Mouse (Mus musculus) neural tube, embryonic 11.5 days (tissue): ENCODE measurements around the gene Serpinb1c. TPM values are rescaled to one million over a fixed set of nuclear protein-coding genes. Genes with fewer than 3 reads are reported as not detected.

Experiments
- ATAC-seq: fragments of 200-750 bp; cut with Nextera tagmentation; 2 replicates; pipeline ENCODE4 v1.8.0; 2017; ENCODE audit warnings: moderate number of reproducible peaks, mild to moderate bottlenecking, moderate TSS enrichment, moderate library complexity; ENCODE audit not compliant: insufficient read depth, low FRiP score, low TSS enrichment
- DNase-seq: peaks from one replicate; pipeline ENCODE4 v3.0.0-alpha.2; 2015; ENCODE audit warnings: low spot score
- H3K27ac ChIP-seq: fragments of 300-500 bp; sonication (generic); 2 replicates; pipeline ENCODE4 v1.5.1; 2014; ENCODE audit warnings: low read depth, mild to moderate bottlenecking, low read length
- H3K27me3 ChIP-seq: fragments of 300-500 bp; sonication (generic); 2 replicates; pipeline ENCODE4 v1.6.1; 2014; ENCODE audit warnings: mild to moderate bottlenecking, low read length, mixed read lengths; ENCODE audit not compliant: control insufficient read depth, insufficient read depth
- H3K36me3 ChIP-seq: fragments of 300-500 bp; sonication (generic); 2 replicates; pipeline ENCODE4 v1.6.1; 2014; ENCODE audit warnings: mild to moderate bottlenecking, low read length, moderate library complexity, mixed read lengths; ENCODE audit not compliant: control insufficient read depth, insufficient read depth
- H3K4me1 ChIP-seq: fragments of 300-500 bp; sonication (generic); 2 replicates; pipeline ENCODE4 v1.6.1; 2014; ENCODE audit warnings: low read length, mixed read lengths; ENCODE audit not compliant: control insufficient read depth, insufficient read depth
- H3K4me2 ChIP-seq: fragments of 300-500 bp; sonication (generic); 2 replicates; pipeline ENCODE4 v1.6.1; 2014; ENCODE audit warnings: low read depth, mild to moderate bottlenecking, moderate library complexity
- H3K4me3 ChIP-seq: fragments of 300-500 bp; sonication (generic); 2 replicates; pipeline ENCODE4 v1.5.1; 2014; ENCODE audit warnings: low read depth, low read length
- H3K9ac ChIP-seq: fragments of 300-500 bp; sonication (generic); 2 replicates; pipeline ENCODE4 v1.6.1; 2014; ENCODE audit warnings: mild to moderate bottlenecking, low read length
- H3K9me3 ChIP-seq: fragments of 300-500 bp; sonication (generic); 2 replicates; pipeline ENCODE4 v1.6.1; 2016; ENCODE audit warnings: low read length; ENCODE audit not compliant: control insufficient read depth
- WGBS: fragments of 180-500 bp; shearing (Covaris S2); extraction: QIAGEN DNeasy Blood & Tissue Kit; methylation state at CpG from one replicate; pipeline ENCODE4 v1.1.7; 2014; 5-methylcytosine and 5-hydroxymethylcytosine counted together
- polyA plus RNA-seq: library from polyadenylated mRNA; unstranded; fragments of >200 nt; fragmentation: Nextera tagmentation; extraction: Ambion mirVana; gene quantifications from 2 replicates; pipeline ENCODE4 v1.2.1, GENCODE M21; 2014

The Serpinb1c gene
- polyA plus RNA-seq, 1 experiment from 2014 or later: not detected

GRCm38 (mm10) chr13:32853073-32853472 is 44.9 kb downstream of the Serpinb1c start:
- H3K9ac ChIP-seq: no peak overlapping the region
- H3K36me3 ChIP-seq: no peaks in the 10 kb centered on the region
- ATAC-seq (no peak), DNase-seq (no peak)
- 71% methylated on average over 2 of the region's 2 CpGs for WGBS
- no peaks in the 10 kb centered on the region for H3K9me3 ChIP-seq
- no peaks in the 10 kb centered on the region for H3K4me1 ChIP-seq
- no peaks in the 10 kb centered on the region for H3K27me3 ChIP-seq
- no peak overlapping the region for H3K4me2 ChIP-seq
- no peak overlapping the region for H3K4me3 ChIP-seq
- H3K27ac ChIP-seq: no peak overlapping the region

- Histone ChIP-seq H3K36me3 (no peaks in the 10 kb centered on the region), H3K27ac (no peak overlapping the region), H3K4me1 (no peaks in the 10 kb centered on the region), H3K4me2 (no peak overlapping the region), H3K27me3 (no peaks in the 10 kb centered on the region), H3K9me3 (no peaks in the 10 kb centered on the region), H3K4me3 (no peak overlapping the region), H3K9ac (no peak overlapping the region)
- 96% methylated on average over 4 of the region's 4 CpGs for WGBS
- DNase-seq (no peak), ATAC-seq (no peak)
Observed at GRCm38 (mm10) chr13:32852539-32852938, 45.5 kb downstream of the Serpinb1c start.

- no peak overlapping the region for H3K4me3 ChIP-seq
- no peak overlapping the region for H3K9ac ChIP-seq
- H3K4me2 ChIP-seq: no peak overlapping the region
- ATAC-seq (peak; percentile 75; the same call in 1 of the 2 replicates), DNase-seq (peak; percentile 55)
- H3K9me3 ChIP-seq: no peaks in the 10 kb centered on the region
- H3K36me3 ChIP-seq: no peaks in the 10 kb centered on the region
- WGBS: 13% methylated on average over 7 of the region's 7 CpGs
- H3K27ac ChIP-seq: no peak overlapping the region
- H3K27me3 ChIP-seq: no peaks in the 10 kb centered on the region
- no peaks in the 10 kb centered on the region for H3K4me1 ChIP-seq
Observed at GRCm38 (mm10) chr13:32851967-32852366, 46.0 kb downstream of the Serpinb1c start.

- Histone ChIP-seq H3K27ac (no peak within 1 kb of the TSS), H3K36me3 (no peaks in the 10 kb centered on the region), H3K27me3 (no peaks in the 10 kb centered on the region), H3K9me3 (no peaks in the 10 kb centered on the region), H3K4me2 (no peak within 1 kb of the TSS), H3K9ac (no peak within 1 kb of the TSS), H3K4me3 (no peak within 1 kb of the TSS), H3K4me1 (no peaks in the 10 kb centered on the region)
- ATAC-seq (no peak), DNase-seq (no peak)
- 60% methylated on average over 10 of the region's 10 CpGs for WGBS
Observed at GRCm38 (mm10) chr13:32850668-32851404, 47.2 kb downstream of the Serpinb1c start, which contains the start of gene Serpinb1a. Gene Serpinb1a (minus strand): TSS chr13:32851185.

- Histone ChIP-seq H3K9ac (no peak overlapping the region), H3K4me1 (no peaks in the 10 kb centered on the region), H3K9me3 (no peaks in the 10 kb centered on the region), H3K27ac (no peak overlapping the region), H3K36me3 (no peaks in the 10 kb centered on the region), H3K4me3 (no peak overlapping the region), H3K4me2 (no peak overlapping the region), H3K27me3 (no peaks in the 10 kb centered on the region)
- 87% methylated on average over 1 of the region's 1 CpGs for WGBS
- ATAC-seq (no peak), DNase-seq (no peak)
Observed at GRCm38 (mm10) chr13:32850156-32850555, 47.9 kb downstream of the Serpinb1c start.

DNA sequence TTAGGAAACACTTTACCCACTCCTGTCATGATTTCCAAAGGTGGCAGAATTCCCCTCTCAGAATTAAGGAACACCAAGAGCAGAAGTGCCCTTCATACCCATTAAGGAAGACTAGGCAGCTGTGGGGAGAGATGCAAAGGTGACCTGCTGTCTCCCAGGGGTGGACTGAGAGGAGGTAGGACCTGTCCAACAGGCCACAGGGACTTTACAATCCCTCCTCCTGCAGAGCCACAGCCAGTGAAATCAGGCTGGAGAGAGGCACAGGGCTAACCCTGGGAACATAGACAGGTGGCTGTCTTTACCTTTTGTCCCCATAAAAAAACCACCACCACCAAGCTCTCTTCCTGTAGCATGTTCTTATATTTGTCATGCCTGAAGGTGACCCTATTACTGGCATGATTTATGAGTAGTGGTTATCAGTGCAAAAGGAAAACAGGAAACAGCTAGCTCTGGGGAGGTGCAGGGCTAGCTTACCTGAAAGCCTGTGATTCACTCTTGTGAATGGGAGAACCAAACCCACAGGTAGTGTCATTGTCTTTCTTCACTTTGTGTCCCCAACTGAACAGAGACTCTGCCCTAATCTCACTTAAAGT is 48.4 kb downstream of the Serpinb1c start:
- no peak overlapping the region for H3K27ac ChIP-seq
- H3K9ac ChIP-seq: no peak overlapping the region
- no peaks in the 10 kb centered on the region for H3K9me3 ChIP-seq
- H3K4me1 ChIP-seq: no peaks in the 10 kb centered on the region
- H3K27me3 ChIP-seq: no peaks in the 10 kb centered on the region
- DNase-seq: no peak
- H3K36me3 ChIP-seq: no peaks in the 10 kb centered on the region
- no peak overlapping the region for H3K4me3 ChIP-seq
- no peak for ATAC-seq
- H3K4me2 ChIP-seq: no peak overlapping the region

DNA sequence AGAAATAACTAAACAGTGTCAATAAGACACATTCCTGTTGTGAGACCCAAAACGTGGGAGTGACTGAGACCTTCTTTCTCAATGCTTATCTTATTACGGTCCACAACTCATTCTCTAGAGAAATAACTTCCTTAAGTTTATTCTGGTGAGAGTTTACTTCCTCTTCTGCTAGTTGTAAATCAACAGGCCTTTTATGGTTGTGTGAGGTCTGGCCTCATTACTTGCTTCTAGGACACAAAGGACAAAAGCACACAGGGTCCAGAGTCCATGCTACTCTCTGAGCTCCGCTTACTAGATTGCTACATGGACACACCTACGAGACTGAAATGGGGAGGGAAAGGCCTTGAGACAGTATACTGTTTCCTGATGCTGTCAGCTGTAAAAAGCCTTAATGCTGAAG is 48.9 kb downstream of the Serpinb1c start:
- Histone ChIP-seq H3K27me3 (no peaks in the 10 kb centered on the region), H3K9ac (no peak overlapping the region), H3K4me3 (no peak overlapping the region), H3K4me1 (no peaks in the 10 kb centered on the region), H3K27ac (no peak overlapping the region), H3K9me3 (no peaks in the 10 kb centered on the region), H3K36me3 (no peaks in the 10 kb centered on the region), H3K4me2 (no peak overlapping the region)
- DNase-seq (no peak), ATAC-seq (no peak)
- WGBS: 52% methylated on average over 4 of the region's 4 CpGs

GRCm38 (mm10) chr13:32846221-32846620 is 51.8 kb downstream of the Serpinb1c start:
- Histone ChIP-seq H3K36me3 (no peaks in the 10 kb centered on the region), H3K4me2 (no peak overlapping the region), H3K9ac (no peak overlapping the region), H3K4me1 (no peaks in the 10 kb centered on the region), H3K27ac (no peak overlapping the region), H3K4me3 (no peak overlapping the region), H3K27me3 (no peaks in the 10 kb centered on the region), H3K9me3 (no peaks in the 10 kb centered on the region)
- DNase-seq (no peak), ATAC-seq (no peak)

- H3K27ac ChIP-seq: no peak overlapping the region
- H3K9me3 ChIP-seq: no peaks in the 10 kb centered on the region
- WGBS: 87% methylated on average over 3 of the region's 3 CpGs
- no peak for ATAC-seq
- H3K27me3 ChIP-seq: no peaks in the 10 kb centered on the region
- DNase-seq: no peak
- no peaks in the 10 kb centered on the region for H3K36me3 ChIP-seq
- no peak overlapping the region for H3K4me3 ChIP-seq
- no peak overlapping the region for H3K4me2 ChIP-seq
- H3K9ac ChIP-seq: no peak overlapping the region
- no peaks in the 10 kb centered on the region for H3K4me1 ChIP-seq
Observed at GRCm38 (mm10) chr13:32841349-32841748, 56.7 kb downstream of the Serpinb1c start.
